Mouse (Mus musculus) midbrain, embryonic 10.5 days (tissue): ENCODE measurements at regions not wholly inside any gene's neighbourhood (a gene's known extent, or its start where the extent isn't known, plus 50 kb on each side); places are given as distances from the start of the nearest gene placed in this dataset.

ENCODE experiments used
- DNase-seq: peaks from one replicate; pipeline ENCODE4 v3.0.0-alpha.2; 2017; ENCODE audit warnings: low spot score
- H3K27ac ChIP-seq: fragments of 300-500 bp; sonication (generic); replicated peaks from 2 replicates; pipeline ENCODE4 v1.5.1; 2016; ENCODE audit warnings: mild to moderate bottlenecking
- H3K27me3 ChIP-seq: fragments of 300-500 bp; sonication (generic); 2 replicates; pipeline ENCODE4 v1.6.1; 2016; ENCODE audit warnings: low read depth, mild to moderate bottlenecking; ENCODE audit not compliant: poor library complexity, severe bottlenecking
- H3K36me3 ChIP-seq: fragments of 300-500 bp; sonication (generic); 2 replicates; pipeline ENCODE4 v1.6.1; 2016; ENCODE audit warnings: mild to moderate bottlenecking, moderate library complexity
- H3K4me1 ChIP-seq: fragments of 300-500 bp; sonication (generic); 2 replicates; pipeline ENCODE4 v1.6.1; 2016
- H3K4me3 ChIP-seq: fragments of 300-500 bp; sonication (generic); 2 replicates; pipeline ENCODE4 v1.5.1; 2016; ENCODE audit warnings: mild to moderate bottlenecking, moderate library complexity
- H3K9me3 ChIP-seq: fragments of 300-500 bp; sonication (generic); replicated peaks from 2 replicates; pipeline ENCODE4 v1.6.1; 2016; ENCODE audit warnings: mild to moderate bottlenecking
- WGBS: fragments of 180-500 bp; shearing (Covaris S2); methylation state at CpG from one replicate; pipeline ENCODE4 v1.1.7; 2016; 5-methylcytosine and 5-hydroxymethylcytosine counted together

GRCm38 (mm10) chr12:25628081-25628480 lies 531.1 kb upstream of the Id2 start:
- no peaks in the 10 kb centered on the region for H3K9me3 ChIP-seq
- H3K4me3 ChIP-seq = no peak overlapping the region
- H3K27me3 ChIP-seq = no peaks in the 10 kb centered on the region
- H3K27ac ChIP-seq = no peak overlapping the region
- H3K36me3 ChIP-seq = no peaks in the 10 kb centered on the region
- peaks cover 6% of the 10 kb centered on the region; the same call in 1 of the 2 replicates for H3K4me1 ChIP-seq
- DNase-seq = no peak

DNA sequence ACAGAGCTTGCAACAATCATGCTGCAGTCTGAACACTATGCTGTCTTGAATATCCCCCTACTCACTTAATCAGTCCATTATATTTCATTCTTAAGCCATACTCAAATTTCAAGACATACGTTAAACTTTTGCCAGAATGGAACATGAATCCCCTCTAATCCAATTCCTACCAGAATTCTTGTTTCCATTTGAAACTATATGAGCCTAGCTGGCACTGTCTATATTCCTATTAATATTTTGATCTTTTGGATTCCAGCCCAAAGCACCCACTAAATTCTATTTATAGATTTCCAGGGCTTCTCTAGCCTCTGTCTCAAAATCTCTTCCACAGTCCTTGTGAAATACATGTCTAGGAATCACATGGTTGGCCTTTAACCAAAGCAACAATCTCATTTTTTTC lies 528.9 kb upstream of the Id2 start:
- Histone ChIP-seq H3K36me3 (no peaks in the 10 kb centered on the region), H3K9me3 (no peaks in the 10 kb centered on the region), H3K27ac (no peak overlapping the region), H3K27me3 (no peaks in the 10 kb centered on the region), H3K4me3 (no peak overlapping the region), H3K4me1 (peaks cover 6% of the 10 kb centered on the region; the same call in 1 of the 2 replicates)
- WGBS = 77% methylated on average over 1 of the region's 1 CpGs
- no peak for DNase-seq

GRCm38 (mm10) chr12:25623449-25623848 lies 526.5 kb upstream of the Id2 start:
- DNase-seq = no peak
- no peaks in the 10 kb centered on the region for H3K27me3 ChIP-seq
- WGBS = 93% methylated on average over 2 of the region's 2 CpGs
- H3K4me3 ChIP-seq = no peak overlapping the region
- peaks cover 6% of the 10 kb centered on the region; the same call in 1 of the 2 replicates for H3K4me1 ChIP-seq
- no peaks in the 10 kb centered on the region for H3K9me3 ChIP-seq
- no peak overlapping the region for H3K27ac ChIP-seq
- no peaks in the 10 kb centered on the region for H3K36me3 ChIP-seq

- H3K4me1 ChIP-seq = peaks cover 6% of the 10 kb centered on the region; the same call in 1 of the 2 replicates
- H3K27ac ChIP-seq = no peak overlapping the region
- H3K9me3 ChIP-seq = no peaks in the 10 kb centered on the region
- no peaks in the 10 kb centered on the region for H3K27me3 ChIP-seq
- DNase-seq = no peak
- H3K36me3 ChIP-seq = no peaks in the 10 kb centered on the region
- 98% methylated on average over 2 of the region's 2 CpGs for WGBS
- no peak overlapping the region for H3K4me3 ChIP-seq
These were observed 524.2 kb upstream of the Id2 start for GRCm38 (mm10) chr12:25621142-25621541.

- no peaks in the 10 kb centered on the region for H3K9me3 ChIP-seq
- H3K36me3 ChIP-seq = no peaks in the 10 kb centered on the region
- no peak overlapping the region for H3K4me3 ChIP-seq
- H3K4me1 ChIP-seq = no peaks in the 10 kb centered on the region
- WGBS = 57% methylated on average over 5 of the region's 5 CpGs
- H3K27ac ChIP-seq = no peak overlapping the region
- no peak for DNase-seq
- H3K27me3 ChIP-seq = no peaks in the 10 kb centered on the region
These were observed 520.6 kb upstream of the Id2 start for GRCm38 (mm10) chr12:25617521-25617920.

DNA sequence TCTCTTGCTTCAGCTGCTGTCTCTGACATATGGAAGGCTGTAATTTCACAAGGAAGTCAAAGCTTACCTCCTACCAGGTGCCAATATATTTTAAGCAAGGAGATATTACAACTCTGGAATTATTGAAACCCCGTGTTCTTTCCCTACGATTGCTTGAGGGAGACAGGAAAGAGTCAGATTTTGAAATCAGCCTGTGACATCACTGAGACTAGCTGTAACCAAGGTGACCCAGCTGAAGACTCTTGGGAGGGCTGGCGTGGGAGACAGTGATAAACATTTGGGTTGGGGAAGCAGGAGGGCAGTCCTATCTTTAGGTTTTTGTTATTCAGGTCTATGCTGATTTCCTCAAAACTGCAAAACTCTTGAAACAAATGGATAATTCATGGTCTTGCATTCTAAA lies 518.4 kb upstream of the Id2 start:
- no peaks in the 10 kb centered on the region for H3K36me3 ChIP-seq
- WGBS = 83% methylated on average over 3 of the region's 3 CpGs
- DNase-seq = no peak
- H3K9me3 ChIP-seq = no peaks in the 10 kb centered on the region
- H3K27me3 ChIP-seq = no peaks in the 10 kb centered on the region
- no peak overlapping the region for H3K4me3 ChIP-seq
- H3K27ac ChIP-seq = no peak overlapping the region
- H3K4me1 ChIP-seq = no peaks in the 10 kb centered on the region

DNA sequence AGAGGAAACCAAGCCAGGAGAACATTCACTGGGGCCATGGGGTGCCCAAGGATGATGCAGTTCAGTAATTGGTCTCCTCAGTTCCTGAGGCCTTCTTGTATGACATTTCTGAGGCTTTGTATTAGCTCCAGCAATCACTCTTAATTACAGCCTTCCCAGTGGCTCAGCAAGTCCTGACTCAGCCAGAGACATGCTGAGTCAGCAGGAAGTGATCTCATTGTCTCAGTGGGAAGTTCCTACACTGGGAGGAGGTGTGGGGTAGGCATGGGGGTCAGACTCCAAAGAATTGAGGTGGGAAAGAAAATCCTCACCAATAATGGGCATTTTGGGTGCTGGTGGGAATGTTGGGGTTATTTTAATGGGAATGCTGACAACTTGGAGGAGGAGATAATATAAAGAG lies 516.5 kb upstream of the Id2 start:
- H3K4me3 ChIP-seq = no peak overlapping the region
- no peaks in the 10 kb centered on the region for H3K9me3 ChIP-seq
- no peak for DNase-seq
- H3K27ac ChIP-seq = no peak overlapping the region
- H3K4me1 ChIP-seq = 0 out of 2 replicates have a peak, but pooled peaks cover 3% of the 10 kb centered on the region
- no peaks in the 10 kb centered on the region for H3K36me3 ChIP-seq
- H3K27me3 ChIP-seq = no peaks in the 10 kb centered on the region

GRCm38 (mm10) chr12:25609045-25609444 lies 512.1 kb upstream of the Id2 start:
- Histone ChIP-seq H3K4me3 (no peak overlapping the region), H3K4me1 (0 out of 2 replicates have a peak, but pooled peaks cover 3% of the 10 kb centered on the region), H3K36me3 (no peaks in the 10 kb centered on the region), H3K27me3 (no peaks in the 10 kb centered on the region), H3K9me3 (no peaks in the 10 kb centered on the region), H3K27ac (no peak overlapping the region)
- DNase-seq = no peak
- WGBS = 57% methylated on average over 2 of the region's 2 CpGs

DNA sequence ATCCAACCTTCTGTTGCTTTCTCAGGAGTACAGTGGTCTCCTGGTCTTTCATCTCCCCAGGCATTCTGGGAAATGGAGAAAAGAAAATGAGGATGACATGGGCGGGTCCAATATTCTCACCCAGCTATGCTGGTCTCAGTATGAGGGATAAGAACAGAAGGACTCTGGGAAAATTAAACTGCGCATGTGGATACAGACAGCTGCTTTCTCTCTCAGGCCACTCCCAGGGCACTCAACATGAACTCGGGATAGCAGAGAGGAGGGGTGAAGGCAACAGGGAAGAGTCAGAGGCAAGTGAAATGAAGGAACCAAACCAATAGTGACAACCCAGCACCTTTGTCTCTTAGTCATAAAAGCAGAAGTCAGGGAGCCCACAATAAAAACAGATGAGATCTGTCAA lies 508.5 kb upstream of the Id2 start:
- Histone ChIP-seq H3K36me3 (no peaks in the 10 kb centered on the region), H3K27me3 (no peaks in the 10 kb centered on the region), H3K9me3 (no peaks in the 10 kb centered on the region), H3K4me3 (no peak overlapping the region), H3K4me1 (0 out of 2 replicates have a peak, but pooled peaks cover 3% of the 10 kb centered on the region), H3K27ac (no peak overlapping the region)
- DNase-seq = no peak
- WGBS = 86% methylated on average over 3 of the region's 3 CpGs

DNA sequence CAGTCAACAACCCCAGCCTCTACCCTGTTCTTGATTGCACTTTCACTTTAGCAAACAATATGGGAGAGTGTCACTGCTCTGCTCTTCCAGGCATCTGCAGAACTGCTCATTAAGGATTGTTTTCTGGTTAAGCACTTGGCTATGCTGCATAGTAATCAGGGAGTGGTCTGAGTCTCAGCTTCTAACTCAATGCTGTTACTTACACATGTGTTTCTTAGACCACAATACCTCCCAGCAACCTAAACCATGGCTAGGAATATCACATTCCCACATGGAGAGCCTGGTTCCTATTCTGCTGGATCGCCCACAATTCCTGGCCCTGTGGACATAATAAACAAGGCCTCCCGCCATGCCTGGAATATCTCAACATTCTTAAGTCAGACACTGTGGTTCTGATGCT lies 493.3 kb upstream of the Id2 start:
- Histone ChIP-seq H3K27me3 (no peaks in the 10 kb centered on the region), H3K27ac (no peak overlapping the region), H3K4me3 (no peak overlapping the region), H3K36me3 (no peaks in the 10 kb centered on the region), H3K4me1 (no peaks in the 10 kb centered on the region), H3K9me3 (peaks cover 3% of the 10 kb centered on the region; the same call in 1 of the 2 replicates)
- no peak for DNase-seq
- WGBS = 92% methylated on average over 2 of the region's 2 CpGs

DNA sequence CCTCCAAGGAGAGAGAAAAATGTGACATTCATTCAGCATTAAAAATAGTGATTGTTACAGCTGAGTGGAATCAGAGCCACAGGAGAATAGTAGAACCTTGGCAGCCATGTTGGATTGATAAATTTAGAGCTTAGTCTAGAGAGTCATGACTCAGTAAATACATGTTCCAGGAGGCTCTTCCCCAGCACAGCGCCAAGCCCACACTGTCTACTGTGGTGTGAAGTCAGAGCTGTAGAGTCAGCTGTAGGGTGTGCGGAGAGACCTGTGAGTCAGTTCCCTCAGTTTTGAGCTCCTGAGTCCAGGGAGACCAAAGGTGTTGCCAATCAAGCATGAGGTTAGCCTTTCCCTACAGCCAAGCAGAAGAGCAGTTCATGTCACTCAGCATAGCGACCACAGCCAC lies 488.8 kb upstream of the Id2 start:
- no peak for DNase-seq
- no peaks in the 10 kb centered on the region for H3K36me3 ChIP-seq
- no peak overlapping the region for H3K27ac ChIP-seq
- WGBS = 89% methylated on average over 3 of the region's 3 CpGs
- H3K4me1 ChIP-seq = no peaks in the 10 kb centered on the region
- no peaks in the 10 kb centered on the region for H3K27me3 ChIP-seq
- 0 out of 2 replicates have a peak, but pooled peaks cover 3% of the 10 kb centered on the region for H3K9me3 ChIP-seq
- no peak overlapping the region for H3K4me3 ChIP-seq

DNA sequence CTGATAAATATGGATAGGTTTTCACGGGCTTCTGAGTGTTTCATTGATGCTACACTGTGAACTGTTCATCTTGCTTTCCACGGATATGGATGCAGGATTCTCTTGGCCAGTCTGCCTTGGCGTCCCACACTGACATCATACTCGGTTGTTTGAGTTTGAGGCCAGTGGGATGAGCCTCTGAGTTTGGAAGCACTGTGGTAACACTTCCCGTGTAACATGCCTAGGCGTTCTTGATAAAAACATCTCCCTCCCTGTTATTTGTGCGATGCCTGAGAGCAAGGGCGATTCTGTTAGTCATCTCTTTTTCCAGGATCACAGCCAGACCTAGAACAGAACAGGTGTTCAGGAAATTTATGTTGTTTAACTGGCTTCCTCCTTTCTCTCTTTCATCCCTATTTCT lies 482.5 kb upstream of the Id2 start:
- no peaks in the 10 kb centered on the region for H3K4me1 ChIP-seq
- no peaks in the 10 kb centered on the region for H3K27me3 ChIP-seq
- H3K4me3 ChIP-seq = no peak overlapping the region
- no peaks in the 10 kb centered on the region for H3K9me3 ChIP-seq
- 94% methylated on average over 8 of the region's 8 CpGs for WGBS
- H3K36me3 ChIP-seq = no peaks in the 10 kb centered on the region
- no peak overlapping the region for H3K27ac ChIP-seq
- DNase-seq = no peak

DNA sequence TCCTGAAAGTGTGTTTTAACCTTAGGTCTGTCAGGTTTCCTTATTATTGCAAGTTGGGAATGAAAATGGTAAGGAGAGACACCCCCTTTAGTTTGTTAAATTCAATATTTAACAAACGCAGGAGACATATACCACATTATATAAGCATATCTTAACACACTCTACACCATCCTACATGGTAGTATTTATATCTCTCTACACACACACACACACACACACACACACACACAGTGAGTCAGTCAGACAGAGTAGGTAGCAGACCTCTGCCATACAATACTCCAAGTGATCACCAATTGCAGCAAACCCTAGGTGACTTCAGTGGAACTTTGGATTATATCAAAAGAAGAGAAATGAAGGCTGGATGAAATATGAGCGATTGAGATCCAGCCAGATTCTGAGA lies 468.2 kb upstream of the Id2 start:
- H3K36me3 ChIP-seq = no peaks in the 10 kb centered on the region
- H3K27ac ChIP-seq = no peak overlapping the region
- H3K27me3 ChIP-seq = peaks cover 13% of the 10 kb centered on the region
- DNase-seq = no peak
- H3K9me3 ChIP-seq = no peaks in the 10 kb centered on the region
- no peak overlapping the region for H3K4me3 ChIP-seq
- no peaks in the 10 kb centered on the region for H3K4me1 ChIP-seq
- WGBS = 87% methylated on average over 2 of the region's 2 CpGs

- Histone ChIP-seq H3K27me3 (peaks cover 13% of the 10 kb centered on the region), H3K9me3 (no peaks in the 10 kb centered on the region; the same call in 1 of the 2 replicates), H3K36me3 (no peaks in the 10 kb centered on the region), H3K4me3 (no peak overlapping the region), H3K27ac (no peak overlapping the region), H3K4me1 (no peaks in the 10 kb centered on the region)
- no peak for DNase-seq
These were observed 462.7 kb upstream of the Id2 start for GRCm38 (mm10) chr12:25559601-25560000.
